Mouse (Mus musculus): ENCODE measurements around the gene Ppp1r16b. TPM values are rescaled to one million over a fixed set of nuclear protein-coding genes. Genes with fewer than 3 reads are reported as not detected.
A peak's percentile ranks its signal among the peaks of the same experiment; 100 is the strongest.

Ppp1r16b gene
- total and polyA plus RNA-seq, 3 experiments: under 0.01 to 0.67 TPM; not detected in 1

DNA sequence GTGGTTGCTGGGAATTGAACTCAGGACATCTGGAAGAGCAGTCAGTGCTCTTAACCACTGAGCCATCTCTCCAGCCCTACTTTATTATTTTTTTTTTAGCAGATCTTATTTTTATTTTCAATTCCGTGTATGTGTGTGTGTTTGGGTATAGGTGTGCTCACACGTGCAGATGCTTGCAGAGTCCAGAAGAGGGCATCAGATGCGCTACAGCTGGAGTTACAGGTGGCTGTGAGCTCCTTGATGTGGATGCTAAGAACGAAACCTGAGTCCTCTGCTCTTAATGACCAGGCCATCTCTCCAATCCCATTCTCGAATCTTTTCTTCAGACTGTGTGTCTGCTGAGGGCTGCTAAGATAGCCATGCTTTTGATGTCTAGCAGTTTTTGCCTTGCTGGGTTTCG, 61.1 kb downstream of the Ppp1r16b start:
- no peak overlapping the region for H3K9ac ChIP-seq (ENCODE audit: control insufficient read depth, low read depth, low read length, poor library complexity, severe bottlenecking)
- H3K36me3 ChIP-seq (ENCODE audit: control insufficient read depth in 1 of 2, insufficient read depth in 2 of 2, low read length in 2 of 2): peaks cover 0 to 2% of the 10 kb centered on the region in 2 experiments; a peak in 1 of 4 replicates
- peaks cover 0 to 7% of the 10 kb centered on the region in 2 experiments; a peak in 3 of 4 replicates for H3K27me3 ChIP-seq (ENCODE audit: control insufficient read depth in 1 of 2, insufficient read depth in 2 of 2, low read length in 2 of 2)
- H3K27ac ChIP-seq (ENCODE audit: control insufficient read depth, low read depth, low read length): no peak overlapping the region
- no peaks in the 10 kb centered on the region for H3K4me1 ChIP-seq (ENCODE audit: control insufficient read depth in 1 of 2, insufficient read depth in 2 of 2, low read length in 2 of 2)
- no peak for DNase-seq (ENCODE audit: low read depth, low spot score)
- TF ChIP-seq CTCF (IDR thresholded peaks at IDR 0.05 in 2 of 3, conservative IDR thresholded peaks at IDR 0.05 in 1 of 3; ENCODE audit: control insufficient read depth in 1 of 3, insufficient read depth in 1 of 3, low read depth in 2 of 3, low read length in 3 of 3, poor library complexity in 1 of 3, severe bottlenecking in 1 of 3) (peak in 2 of 3 experiments; percentile 14 to 21; a peak in 2 of 6 replicates), E2F4 (IDR thresholded peaks at IDR 0.05; ENCODE audit: borderline replicate concordance, low read depth, low read length) (no peak)
- H3K9me3 ChIP-seq (replicated peaks; ENCODE audit: insufficient read depth, low read length): no peaks in the 10 kb centered on the region
- no peaks in the 10 kb centered on the region for H3K79me2 ChIP-seq (ENCODE audit: control insufficient read depth, insufficient read depth, low read length, poor library complexity)
- H3K4me3 ChIP-seq (ENCODE audit: control insufficient read depth in 1 of 2, insufficient read depth in 1 of 2, low read depth in 2 of 2, low read length in 2 of 2): no peak overlapping the region

DNA sequence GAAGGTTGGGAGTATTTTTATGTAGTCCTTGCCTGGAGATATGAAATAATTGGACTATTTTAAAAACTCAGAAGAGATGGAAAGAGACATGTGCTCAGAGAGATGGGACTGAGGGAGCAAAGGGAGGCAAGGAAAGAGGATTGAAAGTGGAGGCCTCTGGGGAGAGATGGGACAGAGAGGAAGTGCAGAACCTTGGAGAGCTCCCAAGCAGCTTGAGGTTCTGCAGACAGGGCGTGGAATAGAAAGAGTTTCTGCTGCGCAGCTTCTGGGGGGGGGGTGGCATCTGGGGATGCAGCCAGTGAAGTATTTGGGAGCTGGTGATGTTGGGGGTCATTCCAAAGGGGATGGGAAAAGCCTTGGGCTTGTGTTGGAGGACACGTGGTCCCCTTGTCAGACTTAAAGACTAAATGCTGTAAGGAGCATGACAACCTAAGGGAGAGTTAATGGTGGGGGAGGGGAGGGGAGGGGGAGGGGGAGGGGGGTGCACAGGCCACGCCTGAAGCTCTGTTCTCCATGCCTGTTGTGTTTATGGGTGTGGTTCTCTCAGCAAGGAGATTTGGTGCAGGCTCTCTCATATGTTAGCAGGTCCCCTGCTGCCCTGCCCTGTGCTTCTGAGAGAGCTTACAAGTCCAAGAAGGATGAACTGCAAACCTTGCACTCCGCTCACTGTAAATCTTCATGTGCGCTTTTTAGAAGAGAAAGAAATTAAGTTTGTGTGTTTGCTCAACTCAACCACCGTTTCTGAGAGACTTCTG, 63.0 kb downstream of the Ppp1r16b start:
- H3K4me1 ChIP-seq (ENCODE audit: control insufficient read depth in 1 of 2, insufficient read depth in 2 of 2, low read length in 2 of 2): no peaks in the 10 kb centered on the region
- DNase-seq (ENCODE audit: low read depth, low spot score): peak; percentile 36
- no peaks in the 10 kb centered on the region for H3K9me3 ChIP-seq (replicated peaks; ENCODE audit: insufficient read depth, low read length)
- H3K27me3 ChIP-seq (ENCODE audit: control insufficient read depth in 1 of 2, insufficient read depth in 2 of 2, low read length in 2 of 2): peaks cover 0 to 2% of the 10 kb centered on the region in 2 experiments; a peak in 3 of 4 replicates
- H3K4me3 ChIP-seq (ENCODE audit: control insufficient read depth in 1 of 2, insufficient read depth in 1 of 2, low read depth in 2 of 2, low read length in 2 of 2): no peak overlapping the region
- TF ChIP-seq CHD1 (IDR thresholded peaks at IDR 0.05; ENCODE audit: low read depth, low read length) (no peak), TBP (IDR thresholded peaks at IDR 0.05; ENCODE audit: low read depth, low read length) (no peak), TAL1 (IDR thresholded peaks at IDR 0.05; ENCODE audit: low read length) (no peak), KAT2A (conservative IDR thresholded peaks at IDR 0.05; ENCODE audit: low read depth, low read length) (no peak), MAX (IDR thresholded peaks at IDR 0.05; ENCODE audit: low read length) (no peak)
- no peak overlapping the region for H3K9ac ChIP-seq (ENCODE audit: control insufficient read depth, low read depth, low read length, poor library complexity, severe bottlenecking)
- H3K79me2 ChIP-seq (ENCODE audit: control insufficient read depth, insufficient read depth, low read length, poor library complexity): no peaks in the 10 kb centered on the region
- no peak overlapping the region for H3K27ac ChIP-seq (ENCODE audit: control insufficient read depth, low read depth, low read length)
- H3K36me3 ChIP-seq (ENCODE audit: control insufficient read depth in 1 of 2, insufficient read depth in 2 of 2, low read length in 2 of 2): peaks cover 0 to 2% of the 10 kb centered on the region in 2 experiments; a peak in 1 of 4 replicates

- no peak overlapping the region for H3K27ac ChIP-seq (ENCODE audit: control insufficient read depth, low read depth, low read length)
- H3K9me3 ChIP-seq (replicated peaks; ENCODE audit: insufficient read depth, low read length): no peaks in the 10 kb centered on the region
- no peak overlapping the region for H3K9ac ChIP-seq (ENCODE audit: control insufficient read depth, low read depth, low read length, poor library complexity, severe bottlenecking)
- H3K79me2 ChIP-seq (ENCODE audit: control insufficient read depth, insufficient read depth, low read length, poor library complexity): no peaks in the 10 kb centered on the region
- H3K4me3 ChIP-seq (ENCODE audit: control insufficient read depth in 1 of 2, insufficient read depth in 1 of 2, low read depth in 2 of 2, low read length in 2 of 2): no peak overlapping the region
- H3K27me3 ChIP-seq (ENCODE audit: control insufficient read depth in 1 of 2, insufficient read depth in 2 of 2, low read length in 2 of 2): no peaks in the 10 kb centered on the region
- H3K4me1 ChIP-seq (ENCODE audit: control insufficient read depth in 1 of 2, insufficient read depth in 2 of 2, low read length in 2 of 2): peaks cover 0 to 4% of the 10 kb centered on the region in 2 experiments; a peak in 1 of 4 replicates
- no peaks in the 10 kb centered on the region for H3K36me3 ChIP-seq (ENCODE audit: control insufficient read depth in 1 of 2, insufficient read depth in 2 of 2, low read length in 2 of 2)
- no peak for DNase-seq (ENCODE audit: low read depth, low spot score)
- TF ChIP-seq ZC3H11A (IDR thresholded peaks at IDR 0.05; ENCODE audit: low read depth, low read length): no peak
- no peak for TF ChIP-seq TBP (IDR thresholded peaks at IDR 0.05; ENCODE audit: low read depth, low read length)
- no peak for TF ChIP-seq CTCF (IDR thresholded peaks at IDR 0.05 in 2 of 3, conservative IDR thresholded peaks at IDR 0.05 in 1 of 3; ENCODE audit: control insufficient read depth in 1 of 3, insufficient read depth in 1 of 3, low read depth in 2 of 3, low read length in 3 of 3, poor library complexity in 1 of 3, severe bottlenecking in 1 of 3)
- no peak for TF ChIP-seq SIN3A (IDR thresholded peaks at IDR 0.05; ENCODE audit: low read length)
- no peak for TF ChIP-seq MAFK (IDR thresholded peaks at IDR 0.05; ENCODE audit: borderline replicate concordance, low read depth, low read length)
- no peak for TF ChIP-seq ETS1 (IDR thresholded peaks at IDR 0.05; ENCODE audit: low read depth, low read length)
- TF ChIP-seq CHD1 (IDR thresholded peaks at IDR 0.05; ENCODE audit: low read depth, low read length): no peak
These were observed 65.7 kb downstream of the Ppp1r16b start for GRCm38 (mm10) chr2:158730896-158731295.
